Mouse (Mus musculus) neural tube, postnatal 0 days (tissue): ENCODE data around the gene Kctd14. TPM values are rescaled to one million over a fixed set of nuclear protein-coding genes. Genes with fewer than 3 reads are reported as not detected.

Experiments
- polyA plus RNA-seq: library from polyadenylated mRNA; unstranded; fragments of >200 nt; fragmentation: Nextera tagmentation; extraction: Ambion mirVana; gene quantifications from 2 replicates; pipeline ENCODE4 v1.2.1, GENCODE M21; 2015

The Kctd14 gene
- 2.4 and 3.8 TPM in 2 replicates for polyA plus RNA-seq

DNA sequence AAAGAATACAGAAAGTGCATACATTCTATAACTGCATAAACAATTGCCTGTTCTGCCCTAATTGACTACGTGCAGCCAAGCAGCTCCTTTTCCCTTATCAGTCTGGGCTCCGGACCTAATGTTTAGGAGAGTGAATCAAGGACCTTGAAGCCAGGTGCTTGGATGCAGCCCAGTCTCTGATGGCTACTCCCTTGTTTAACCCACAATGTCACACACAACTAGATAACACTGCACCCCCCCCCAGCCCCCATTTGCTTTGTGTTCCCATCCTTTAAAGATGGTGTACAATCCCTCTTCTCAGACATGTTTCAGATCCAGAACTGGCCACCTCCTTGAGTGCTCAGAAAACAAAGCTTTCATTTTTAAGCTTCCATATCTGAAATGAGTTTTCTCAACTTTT lies at the start of gene Kctd14:
TSS of gene Kctd14 (plus strand) at position 301 of the 400 bp plus-strand sequence.

DNA sequence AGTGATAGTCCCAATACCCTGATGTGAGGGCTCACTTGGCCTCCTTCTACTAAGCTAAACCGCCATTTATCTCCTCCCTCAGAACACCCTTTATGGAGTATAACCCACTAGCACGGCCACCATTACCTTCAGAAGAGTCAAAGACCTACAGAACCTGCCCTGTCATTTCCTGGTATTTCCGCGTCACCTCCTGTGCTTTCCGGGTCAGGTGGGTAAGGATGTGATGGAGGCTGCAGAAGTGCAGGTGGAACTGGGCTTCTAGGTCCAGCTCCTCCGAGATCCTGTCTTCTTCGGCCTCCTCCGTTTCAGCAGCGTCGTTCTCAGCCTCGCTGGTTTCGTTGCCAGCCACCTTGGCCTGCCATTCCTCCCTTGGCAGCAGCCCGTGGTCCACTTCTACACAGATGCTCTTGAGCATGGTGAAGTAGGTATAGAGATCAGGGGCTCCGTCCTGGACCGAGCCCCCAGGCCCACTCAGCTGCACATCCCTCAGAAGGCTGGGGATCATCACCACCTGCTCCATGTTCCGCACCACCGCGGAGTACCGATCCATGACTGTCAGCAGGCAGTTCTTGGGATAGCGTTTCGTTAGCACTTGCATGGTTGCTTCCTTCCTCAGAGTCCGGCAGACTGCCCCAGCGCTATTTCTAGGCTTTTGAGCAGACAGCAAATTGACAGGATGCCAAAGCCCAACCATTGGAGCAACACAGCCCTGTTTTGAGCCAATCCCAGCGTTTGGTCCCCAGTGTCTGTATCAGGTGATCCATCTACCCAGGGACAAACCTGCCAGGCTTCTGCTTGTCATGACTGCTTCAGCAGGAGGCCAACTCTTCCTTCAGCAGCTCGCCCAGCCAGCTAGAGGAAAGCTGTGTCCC lies 34.0 kb upstream of the Kctd14 start, which contains the start of gene Thrsp:
TSS of gene Thrsp (minus strand) at position 825 of the 872 bp plus-strand sequence.

GRCm38 (mm10) chr7:97480821-97481339 lies 29.8 kb downstream of the Kctd14 start, which contains the start of gene Ints4:
Ints4 (plus strand) TSS chr7:97480956.

Other genes with a start within 250 kb of the Kctd14 start
- 3.6 and 4.0 TPM in 2 replicates for gene Usp35, start 119.3 kb upstream of the Kctd14 start, polyA plus RNA-seq
- 4.4 and 5.3 TPM in 2 replicates for gene Kctd21, start 119.0 kb upstream of the Kctd14 start, polyA plus RNA-seq
- gene Alg8, start 79.7 kb upstream of the Kctd14 start, polyA plus RNA-seq, result 9.7 and 11.2 TPM in 2 replicates
- gene Ndufc2, start 51.3 kb upstream of the Kctd14 start, polyA plus RNA-seq, result 630 and 760 TPM in 2 replicates
- gene Thrsp, start 33.6 kb upstream of the Kctd14 start, polyA plus RNA-seq, result 1.3 and 2.1 TPM in 2 replicates
- 24.2 and 25.9 TPM in 2 replicates for gene Ints4, start 29.6 kb downstream of the Kctd14 start, polyA plus RNA-seq
- 64.4 and 66.5 TPM in 2 replicates for gene Aamdc, start 128.2 kb downstream of the Kctd14 start, polyA plus RNA-seq
- gene Rsf1, start 128.6 kb downstream of the Kctd14 start, polyA plus RNA-seq, result 27.8 and 28.0 TPM in 2 replicates
- gene Clns1a, start 245.3 kb downstream of the Kctd14 start, polyA plus RNA-seq, result 150 and 162 TPM in 2 replicates